10 mouse cellular contexts compared by ENCODE assay signal in the genomic region with DNA sequence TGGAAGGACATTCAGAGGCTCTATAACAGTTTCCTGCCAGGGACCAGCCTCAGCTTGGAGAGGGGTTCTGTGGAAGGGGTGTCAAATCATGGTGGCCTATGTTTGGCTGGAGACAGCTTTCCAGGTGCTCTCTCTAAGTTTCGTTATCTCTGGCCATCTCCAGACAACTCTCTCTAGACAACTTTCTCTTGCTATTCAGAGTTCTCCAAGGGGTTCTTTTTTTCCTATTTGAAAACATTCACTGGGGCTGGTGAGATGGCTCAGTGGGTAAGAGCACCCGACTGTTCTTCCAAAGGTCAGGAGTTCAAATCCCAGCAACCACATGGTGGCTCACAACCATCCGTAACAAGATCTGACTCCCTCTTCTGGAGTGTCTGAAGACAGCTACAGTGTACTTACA. TPM values are rescaled to one million over a fixed set of nuclear protein-coding genes. Genes with fewer than 3 reads are reported as not detected.
A peak's percentile ranks its signal among the peaks of the same experiment; 100 is the strongest.
DNase-seq lines count a peak whose midpoint lies in the region; ATAC-seq and TF ChIP-seq lines count a peak whose summit lies in the region.
"Not testable (repeated sequence)": the region's sequence is repeated elsewhere in the genome, so short reads cannot be mapped to it uniquely, and the experiment has no call there.
"Had no signal": no experiment of that assay in that cellular context is flagged by ENCODE, and none has a peak within 500 bp of the region (broad histone marks: within the 10 kb centered on the region; RNA-seq: fewer than 3 reads in every experiment).

No protein-coding gene starts in this region.

- DNase-seq in CH12.LX (ENCODE audit: extremely low read depth); ES-E14 (ENCODE audit: low read depth, low spot score): not testable (repeated sequence)
- peak; percentile 64 for DNase-seq in ES-CJ7 (ENCODE audit: low read depth, low spot score)
- DNase-seq in R1 (ENCODE audit: low read depth, low spot score): peak; percentile 89
- peak; percentile 64 for DNase-seq in midbrain, embryonic 11.5 days (ENCODE audit: low spot score, missing footprints)

- H3K4me1 ChIP-seq in CH12.LX (ENCODE audit: control insufficient read depth in 1 of 2, insufficient read depth in 2 of 2); midbrain, embryonic 11.5 days (ENCODE audit: control insufficient read depth, insufficient read depth, low read length): not testable (repeated sequence)
- H3K4me1 ChIP-seq in ES-Bruce4 (ENCODE audit: control insufficient read depth, insufficient read depth, low read length): peaks cover 12% of the 10 kb centered on the region
- H3K4me1 ChIP-seq in ES-E14 (ENCODE audit: control insufficient read depth in 2 of 2, insufficient read depth in 2 of 2, low read length in 2 of 2, poor library complexity in 1 of 2): peaks cover 18 to 32% of the 10 kb centered on the region in 2 experiments; a peak in 3 of 4 replicates

- not testable (repeated sequence) for H3K9me3 ChIP-seq in CH12.LX (replicated peaks; ENCODE audit: low read length); ES-Bruce4 (replicated peaks; ENCODE audit: control insufficient read depth, insufficient read depth, low read length, poor library complexity, severe bottlenecking); ES-E14 (ENCODE audit: control insufficient read depth, insufficient read depth, low read depth, low read length); midbrain, embryonic 11.5 days (ENCODE audit: control insufficient read depth, low read length)

- not testable (repeated sequence) for ATAC-seq in midbrain, embryonic 11.5 days (ENCODE audit: low FRiP score)

- H3K9ac ChIP-seq in CH12.LX (ENCODE audit: insufficient read depth, low read depth); ES-Bruce4 (ENCODE audit: low read depth, poor library complexity, severe bottlenecking); midbrain, embryonic 11.5 days (ENCODE audit: low read length): not testable (repeated sequence)
- peak overlapping the region; percentile 45; the same call in 1 of the 2 replicates for H3K9ac ChIP-seq in ES-E14 (ENCODE audit: insufficient read depth, low read depth, low read length, poor library complexity, severe bottlenecking)

- TF ChIP-seq POLR2A in CH12.LX (IDR thresholded peaks at IDR 0.05; ENCODE audit: low read depth, low read length); ES-Bruce4 (IDR thresholded peaks at IDR 0.05; ENCODE audit: insufficient read depth, low read length): not testable (repeated sequence)

- TF ChIP-seq RAD21 in CH12.LX (IDR thresholded peaks at IDR 0.05; ENCODE audit: low read depth, low read length): not testable (repeated sequence)

- H3K4me2 ChIP-seq in CH12.LX (ENCODE audit: insufficient read depth, low read depth, poor library complexity, severe bottlenecking); midbrain, embryonic 11.5 days: not testable (repeated sequence)

- dilution Hi-C loops in CH12.LX (cut with MboI; ENCODE audit: extremely low pct_ligation_motif_present, extremely low pct_unique_long_range_greater_than_20kb, low sequenced_read_pairs): not testable (repeated sequence)

- not testable (repeated sequence) for H3K4me3 ChIP-seq in CH12.LX (replicated peaks in 1 of 3; ENCODE audit: low read depth in 2 of 3, low read length in 2 of 3, poor library complexity in 1 of 3); ES-Bruce4 (ENCODE audit: low read depth, low read length); ES-E14 (ENCODE audit: insufficient read depth in 1 of 2, low read depth in 1 of 2, low read length in 2 of 2, poor library complexity in 1 of 2, severe bottlenecking in 1 of 2); midbrain, embryonic 11.5 days (ENCODE audit: low read depth, low read length)

- H3K79me2 ChIP-seq in CH12.LX (replicated peaks; ENCODE audit: control insufficient read depth, extremely low read depth, insufficient read depth, poor library complexity, severe bottlenecking): not testable (repeated sequence)

- TF ChIP-seq EP300 in CH12.LX (IDR thresholded peaks at IDR 0.05; ENCODE audit: low read length); ES-Bruce4 (IDR thresholded peaks at IDR 0.05; ENCODE audit: insufficient read depth, low read depth, low read length): not testable (repeated sequence)

- in situ Hi-C loops in CH12.LX (cut with MboI; ENCODE audit: low pct_ligation_motif_present, low pct_unique_long_range_greater_than_20kb, low sequenced_read_pairs); ES-E14 (cut with MboI; ENCODE audit: low sequenced_read_pairs in 2 of 2, unreplicated experiment in 2 of 2): not testable (repeated sequence)

- H3K27me3 ChIP-seq in CH12.LX (replicated peaks); ES-Bruce4 (ENCODE audit: control insufficient read depth, insufficient read depth, low read length, poor library complexity, severe bottlenecking); midbrain, embryonic 11.5 days (ENCODE audit: control insufficient read depth, insufficient read depth, low read length): not testable (repeated sequence)

- TF ChIP-seq CTCF in CH12.LX (conservative IDR thresholded peaks at IDR 0.05 in 1 of 2, IDR thresholded peaks at IDR 0.05 in 1 of 2; ENCODE audit: low read depth in 2 of 2, low read length in 2 of 2); ES-Bruce4 (IDR thresholded peaks at IDR 0.05; ENCODE audit: low read depth, low read length): not testable (repeated sequence)

- not testable (repeated sequence) for H3K36me3 ChIP-seq in CH12.LX (replicated peaks in 1 of 2; ENCODE audit: control insufficient read depth in 1 of 2, insufficient read depth in 1 of 2, low read length in 1 of 2); ES-Bruce4 (ENCODE audit: control insufficient read depth, insufficient read depth, low read length, poor library complexity, severe bottlenecking); ES-E14 (ENCODE audit: control insufficient read depth, insufficient read depth, low read length, poor library complexity, severe bottlenecking); midbrain, embryonic 11.5 days (ENCODE audit: control insufficient read depth, insufficient read depth, low read length)

- H3K27ac ChIP-seq in CH12.LX (ENCODE audit: insufficient read depth, low read depth); midbrain, embryonic 11.5 days (ENCODE audit: low read depth, low read length): not testable (repeated sequence)
- H3K27ac ChIP-seq in ES-Bruce4 (ENCODE audit: insufficient read depth, low read length): peak overlapping the region; percentile 97
- H3K27ac ChIP-seq in ES-E14 (ENCODE audit: insufficient read depth, low read depth, low read length, poor library complexity, severe bottlenecking): peak overlapping the region; percentile 98

- WGBS in midbrain, embryonic 11.5 days: 78% methylated on average over 2 of the region's 3 CpGs

TF ChIP-seq in CH12.LX, 34 proteins besides CTCF, POLR2A, EP300 and RAD21:
- peak; percentile 66; the same call in 1 of the 2 replicates for TF ChIP-seq TBP (conservative IDR thresholded peaks at IDR 0.05; ENCODE audit: low read depth, low read length)

RNA-seq across cellular contexts. Expression of gene Tnfsfm13, which starts 7.5 kb away (rescaled TPM):
- total RNA-seq in CH12.LX (2012; rRNA removed) (0.08 TPM in 2 replicates), CH12.LX (2014; rRNA removed) (not detected in 2 replicates), ES-E14 (2012; rRNA removed) (13.7 and 19.9 TPM in 2 replicates)
- polyA plus RNA-seq in CH12.LX (2012; ENCODE audit: insufficient read length, low read depth) (0.25 TPM in 1 of 2 replicates, not detected in the other), ES-Bruce4 (2011; ENCODE audit: insufficient read depth, insufficient read length, low read depth, missing spikeins) (1.9 and 3.6 TPM in 2 replicates)
- 0.78 and 1.6 TPM in 2 replicates for polyA plus RNA-seq in midbrain, embryonic 11.5 days (2014; fragmentation: Nextera tagmentation; extraction: Ambion mirVana)
- total RNA-seq: G1E, MEL had no signal
- polyA plus RNA-seq: activated CD4-positive, CD25-positive, alpha-beta regulatory T cell, adult 4 months; CD4-positive, CD25-positive, alpha-beta regulatory T cell, adult 4 months; G1E had no signal

RNA-seq across cellular contexts. Expression of gene Tnfsf12, which starts 7.7 kb away (rescaled TPM):
- total RNA-seq in CH12.LX (2012; rRNA removed): not detected in 2 replicates
- not detected in 2 replicates for total RNA-seq in CH12.LX (2014; rRNA removed)
- polyA plus RNA-seq in CH12.LX (2012; ENCODE audit: insufficient read length, low read depth): 0.26 TPM in 1 of 2 replicates, not detected in the other
- polyA plus RNA-seq in ES-Bruce4 (2011; ENCODE audit: insufficient read depth, insufficient read length, low read depth, missing spikeins): 3.4 and 4.1 TPM in 2 replicates
- 8.7 and 16.1 TPM in 2 replicates for total RNA-seq in ES-E14 (2012; rRNA removed)
- 2.0 and 2.8 TPM in 2 replicates for polyA plus RNA-seq in midbrain, embryonic 11.5 days (2014; fragmentation: Nextera tagmentation; extraction: Ambion mirVana)
- total RNA-seq: G1E, MEL had no signal
- polyA plus RNA-seq: activated CD4-positive, CD25-positive, alpha-beta regulatory T cell, adult 4 months; G1E had no signal

RNA-seq across cellular contexts. Expression of gene Tnfsf13, which starts 17.8 kb away (rescaled TPM):
- total RNA-seq in CH12.LX (2012; rRNA removed) (0.08 and 0.21 TPM in 2 replicates), CH12.LX (2014; rRNA removed) (0.32 and 0.35 TPM in 2 replicates), ES-E14 (2012; rRNA removed) (8.6 and 11.7 TPM in 2 replicates)
- polyA plus RNA-seq in CH12.LX (2012; ENCODE audit: insufficient read length, low read depth) (0.63 and 1.0 TPM in 2 replicates), ES-Bruce4 (2011; ENCODE audit: insufficient read depth, insufficient read length, low read depth, missing spikeins) (1.3 and 2.9 TPM in 2 replicates)
- not detected in 2 replicates for polyA plus RNA-seq in midbrain, embryonic 11.5 days (2014; fragmentation: Nextera tagmentation; extraction: Ambion mirVana)
- total RNA-seq: G1E had no signal
- polyA plus RNA-seq: activated CD4-positive, CD25-positive, alpha-beta regulatory T cell, adult 4 months; CD4-positive, CD25-positive, alpha-beta regulatory T cell, adult 4 months; G1E had no signal

RNA-seq across cellular contexts. Expression of gene Senp3, which starts 21.5 kb away (rescaled TPM):
- total RNA-seq in CH12.LX (2012; rRNA removed): 116 and 157 TPM in 2 replicates
- 256 TPM in 2 replicates for total RNA-seq in CH12.LX (2014; rRNA removed)
- polyA plus RNA-seq in CH12.LX (2012; ENCODE audit: insufficient read length, low read depth): 303 and 317 TPM in 2 replicates
- polyA plus RNA-seq in ES-Bruce4 (2011; ENCODE audit: insufficient read depth, insufficient read length, low read depth, missing spikeins): 198 and 221 TPM in 2 replicates
- total RNA-seq in ES-E14 (2012; rRNA removed): 265 and 282 TPM in 2 replicates
- polyA plus RNA-seq in midbrain, embryonic 11.5 days (2014; fragmentation: Nextera tagmentation; extraction: Ambion mirVana): 80.6 and 90.8 TPM in 2 replicates

RNA-seq across cellular contexts. Expression of gene Eif4a1, which starts 31.2 kb away (rescaled TPM):
- total RNA-seq in CH12.LX (2012; rRNA removed) (1,622 and 2,071 TPM in 2 replicates), CH12.LX (2014; rRNA removed) (2,161 and 2,200 TPM in 2 replicates), ES-E14 (2012; rRNA removed) (1,512 and 1,948 TPM in 2 replicates)
- polyA plus RNA-seq in CH12.LX (2012; ENCODE audit: insufficient read length, low read depth) (1,500 and 1,728 TPM in 2 replicates), ES-Bruce4 (2011; ENCODE audit: insufficient read depth, insufficient read length, low read depth, missing spikeins) (1,464 and 1,502 TPM in 2 replicates)
- polyA plus RNA-seq in midbrain, embryonic 11.5 days (2014; fragmentation: Nextera tagmentation; extraction: Ambion mirVana): 877 and 900 TPM in 2 replicates
